Mouse (Mus musculus) R1 (cell line): ENCODE data around the gene Lrmda.
A peak's percentile ranks its signal among the peaks of the same experiment; 100 is the strongest.

Experiments
- DNase-seq: peaks from one replicate; pipeline ENCODE4 v3.0.0-alpha.2; 2018; ENCODE audit warnings: low read depth, low spot score

Lrmda gene

GRCm38 (mm10) chr14:22719968-22720367, 700.5 kb downstream of the Lrmda start:
- no peak for DNase-seq

- DNase-seq = peak; percentile 6
These were observed 702.3 kb downstream of the Lrmda start for GRCm38 (mm10) chr14:22721845-22722244.

- no peak for DNase-seq
These were observed 708.0 kb downstream of the Lrmda start for GRCm38 (mm10) chr14:22727548-22727947.

GRCm38 (mm10) chr14:22728611-22729223, 709.2 kb downstream of the Lrmda start:
- DNase-seq = no peak

- no peak for DNase-seq
These were observed 719.1 kb downstream of the Lrmda start for GRCm38 (mm10) chr14:22738603-22739002.

- DNase-seq = no peak
These were observed 723.0 kb downstream of the Lrmda start for GRCm38 (mm10) chr14:22742527-22742926.

GRCm38 (mm10) chr14:22743264-22743663, 723.8 kb downstream of the Lrmda start:
- no peak for DNase-seq

- no peak for DNase-seq
These were observed 725.2 kb downstream of the Lrmda start for GRCm38 (mm10) chr14:22744701-22745100.

- no peak for DNase-seq
These were observed 725.9 kb downstream of the Lrmda start for GRCm38 (mm10) chr14:22745263-22745881.

GRCm38 (mm10) chr14:22745882-22746480, 726.5 kb downstream of the Lrmda start:
- DNase-seq = peak; percentile 20

GRCm38 (mm10) chr14:22747816-22748215, 728.3 kb downstream of the Lrmda start:
- DNase-seq = no peak

- no peak for DNase-seq
These were observed 730.9 kb downstream of the Lrmda start for GRCm38 (mm10) chr14:22750409-22750808.

- no peak for DNase-seq
These were observed 731.8 kb downstream of the Lrmda start for GRCm38 (mm10) chr14:22751290-22751689.

GRCm38 (mm10) chr14:22754633-22755032, 735.1 kb downstream of the Lrmda start:
- no peak for DNase-seq

GRCm38 (mm10) chr14:22757493-22757892, 738.0 kb downstream of the Lrmda start:
- no peak for DNase-seq

- DNase-seq = no peak
These were observed 739.7 kb downstream of the Lrmda start for GRCm38 (mm10) chr14:22759216-22759615.

GRCm38 (mm10) chr14:22759673-22760072, 740.2 kb downstream of the Lrmda start:
- no peak for DNase-seq

- DNase-seq = no peak
These were observed 740.9 kb downstream of the Lrmda start for GRCm38 (mm10) chr14:22760241-22761039.

- no peak for DNase-seq
These were observed 762.2 kb downstream of the Lrmda start for GRCm38 (mm10) chr14:22781709-22782108.

GRCm38 (mm10) chr14:22782365-22782764, 762.9 kb downstream of the Lrmda start:
- no peak for DNase-seq

GRCm38 (mm10) chr14:22783211-22784161, 764.0 kb downstream of the Lrmda start:
- DNase-seq = peak; percentile 24
